Mouse (Mus musculus) adrenal gland, adult 2 months (tissue): ENCODE results near the gene Bank1. TPM values are rescaled to one million over a fixed set of nuclear protein-coding genes. Genes with fewer than 3 reads are reported as not detected.
"Not testable (repeated sequence)": the region's sequence is repeated elsewhere in the genome, so short reads cannot be mapped to it uniquely, and the experiment has no call there.

Source experiments
- DNase-seq: peaks from one replicate; pipeline ENCODE4 v3.0.0; 2021
- long read RNA-seq: library from polyadenylated mRNA; stranded (forward); transcript quantifications from one replicate; pipeline ENCODE4 v2.0.0, GENCODE M21; 2021
- polyA plus RNA-seq: library from polyadenylated mRNA; depleted of rRNA; stranded (reverse); fragments of >200 nt; gene quantifications from 2 replicates; pipeline ENCODE4 v1.2.3, GENCODE M21; 2012; rRNA removed
- total RNA-seq, 2 experiments: library from RNA; stranded (reverse); gene quantifications; 2 replicates each; pipeline ENCODE4 v1.2.3; 2021

The Bank1 gene
- total RNA-seq = under 1 TPM; 0.78 to 0.93 TPM
- 0.06 and 0.09 TPM in 2 replicates for polyA plus RNA-seq
- long read RNA-seq = 0 reads

- DNase-seq = peak; percentile 41
These were observed at the start of gene Bank1 for GRCm38 (mm10) chr3:136325783-136326182. Gene Bank1, minus strand, starts transcription at chr3:136326066.

GRCm38 (mm10) chr3:136369916-136370315 is 44.0 kb upstream of the Bank1 start:
- no peak for DNase-seq

GRCm38 (mm10) chr3:136369466-136369865 is 43.6 kb upstream of the Bank1 start:
- no peak for DNase-seq

- no peak for DNase-seq
These were observed 42.7 kb upstream of the Bank1 start for GRCm38 (mm10) chr3:136368505-136368999.

DNA sequence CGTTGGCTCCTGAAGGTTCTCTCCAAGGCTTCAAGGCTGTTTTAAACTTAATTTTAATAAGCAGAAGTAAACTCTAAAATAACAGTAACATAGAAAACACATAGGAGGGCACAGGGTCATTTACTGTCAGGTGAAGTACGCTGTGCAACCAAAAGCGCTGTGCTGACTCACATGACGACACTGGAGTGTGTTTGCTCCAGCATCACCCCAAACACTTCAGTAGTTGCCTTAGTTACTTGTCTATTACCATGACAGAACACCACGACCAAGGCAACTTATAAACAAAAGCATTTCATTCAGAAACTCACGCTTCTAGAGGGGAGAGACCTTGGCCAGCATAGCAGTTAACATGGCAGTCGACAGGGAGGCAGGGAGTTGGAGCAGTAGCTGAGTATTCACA is 23.8 kb upstream of the Bank1 start:
- no peak for DNase-seq

- DNase-seq = no peak
These were observed 22.7 kb upstream of the Bank1 start for GRCm38 (mm10) chr3:136348611-136349010.

DNA sequence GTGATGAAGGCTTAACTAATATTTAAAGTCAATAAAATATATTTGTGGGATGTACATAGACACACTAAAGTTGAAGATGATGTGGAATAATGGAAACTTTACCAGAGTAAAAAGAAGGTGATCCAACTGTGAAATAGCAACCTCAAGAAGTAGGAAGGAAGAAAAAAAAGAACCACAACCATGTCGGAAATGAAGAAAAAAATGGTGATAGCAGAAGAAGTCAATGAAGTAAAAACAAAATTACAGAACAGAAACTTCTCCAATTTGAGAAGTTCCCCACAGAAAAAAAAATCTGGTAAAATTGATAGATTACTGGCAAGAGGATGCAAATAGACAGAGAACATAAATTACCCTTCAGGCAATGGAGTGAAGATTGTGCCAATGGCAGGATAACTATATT is 21.4 kb upstream of the Bank1 start:
- DNase-seq = no peak

- no peak for DNase-seq
These were observed 16.0 kb upstream of the Bank1 start for GRCm38 (mm10) chr3:136341911-136342310.

GRCm38 (mm10) chr3:136339896-136340295 is 14.0 kb upstream of the Bank1 start:
- no peak for DNase-seq

GRCm38 (mm10) chr3:136331135-136331534 is 5.3 kb upstream of the Bank1 start:
- DNase-seq = peak; percentile 5

GRCm38 (mm10) chr3:136330043-136330442 is 4.2 kb upstream of the Bank1 start:
- DNase-seq = no peak

GRCm38 (mm10) chr3:136329133-136329532 is 3.3 kb upstream of the Bank1 start:
- DNase-seq = no peak

- DNase-seq = not testable (repeated sequence)
These were observed 1.1 kb downstream of the Bank1 start for GRCm38 (mm10) chr3:136324716-136325115.

GRCm38 (mm10) chr3:136321936-136322335 is 3.9 kb downstream of the Bank1 start:
- no peak for DNase-seq

GRCm38 (mm10) chr3:136308487-136308886 is 17.4 kb downstream of the Bank1 start:
- no peak for DNase-seq

DNA sequence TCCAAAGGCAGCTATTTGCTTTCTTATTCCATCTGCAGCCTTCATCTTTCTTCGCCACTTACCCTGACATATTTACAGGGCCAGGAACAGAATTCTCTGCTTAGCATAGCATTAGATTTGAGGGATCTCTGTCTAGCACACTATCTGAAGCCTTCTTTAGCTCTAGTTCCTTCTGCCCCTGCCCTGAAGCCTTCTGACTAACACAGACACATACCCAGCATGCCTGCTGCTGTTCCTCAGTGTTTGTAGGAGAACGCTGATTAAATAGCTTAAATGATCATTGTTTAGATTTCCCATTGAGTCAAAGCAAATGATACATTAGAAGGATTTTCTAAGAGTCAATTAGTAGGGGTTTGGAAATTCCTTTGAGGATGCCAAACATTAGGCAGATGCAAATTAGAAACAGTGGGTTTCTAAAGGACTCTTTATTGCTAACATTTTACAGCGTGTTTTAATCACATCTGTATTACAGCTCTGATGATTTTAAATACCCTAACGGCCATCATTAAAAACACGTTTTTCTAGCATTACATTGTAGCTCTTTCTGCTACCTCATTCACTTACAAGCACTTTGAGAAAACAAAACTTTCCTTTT is 19.2 kb downstream of the Bank1 start:
- no peak for DNase-seq

- DNase-seq = no peak
These were observed 23.3 kb downstream of the Bank1 start for GRCm38 (mm10) chr3:136302541-136302940.

GRCm38 (mm10) chr3:136300810-136301209 is 25.1 kb downstream of the Bank1 start:
- not testable (repeated sequence) for DNase-seq

DNA sequence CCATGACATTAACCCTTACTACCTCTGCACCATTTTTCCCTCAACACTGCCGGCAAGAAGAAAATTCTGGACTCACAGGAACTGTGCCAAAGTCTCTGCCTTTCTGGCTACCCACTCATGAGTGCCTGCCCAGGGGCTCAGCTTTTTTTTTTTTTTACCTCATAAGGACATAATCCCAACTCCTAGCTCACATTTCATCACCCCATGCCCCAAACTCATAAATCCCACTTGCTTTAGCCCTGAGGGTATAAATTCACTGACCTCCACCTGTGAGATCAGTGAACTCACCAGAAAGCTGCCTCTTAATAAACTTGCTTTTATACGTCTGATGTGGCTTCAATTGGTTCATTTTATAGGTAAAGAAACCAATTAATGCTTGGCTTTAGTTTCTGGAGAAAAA is 28.5 kb downstream of the Bank1 start:
- DNase-seq = no peak

GRCm38 (mm10) chr3:136295250-136295649 is 30.6 kb downstream of the Bank1 start:
- DNase-seq = no peak

GRCm38 (mm10) chr3:136287883-136288282 is 38.0 kb downstream of the Bank1 start:
- DNase-seq = no peak

- DNase-seq = no peak
These were observed 60.8 kb downstream of the Bank1 start for GRCm38 (mm10) chr3:136264969-136265595.

DNA sequence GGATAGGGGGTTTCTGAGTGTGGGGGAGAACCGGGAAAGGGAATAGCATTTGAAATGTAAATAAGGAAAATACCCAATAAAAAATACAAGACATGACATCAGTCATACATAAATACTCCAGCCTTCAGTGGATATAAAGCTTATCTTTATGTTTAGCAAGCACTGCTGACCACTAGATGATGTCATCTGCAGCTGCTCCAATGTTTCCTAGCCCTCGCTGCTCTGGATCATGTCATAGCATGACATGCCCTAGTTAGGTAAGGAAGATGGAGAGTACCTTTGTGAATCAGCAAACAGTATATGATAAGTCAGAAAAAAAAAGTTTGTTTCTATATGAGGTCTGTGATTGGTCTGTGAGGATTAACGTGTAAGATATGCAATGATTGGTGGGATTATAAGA is 68.1 kb downstream of the Bank1 start:
- no peak for DNase-seq

DNA sequence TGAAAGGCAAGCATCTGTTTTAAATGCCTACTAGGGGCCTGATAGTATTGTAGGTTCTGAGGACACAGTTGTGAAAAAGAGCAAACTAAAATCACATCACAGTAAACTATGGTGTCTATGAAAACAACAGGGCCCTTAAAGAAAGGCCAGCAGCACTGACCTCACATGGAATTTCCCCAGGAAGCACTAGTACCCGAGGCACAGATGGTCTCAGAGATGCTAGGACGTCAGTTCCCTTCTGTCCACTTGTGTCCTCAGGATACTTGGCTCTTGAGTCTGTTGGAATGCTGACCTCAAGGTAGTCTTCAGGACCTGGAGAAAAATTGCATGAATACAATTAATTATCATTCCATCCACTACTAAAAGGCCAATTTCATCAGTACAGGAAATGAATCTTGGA is 71.2 kb downstream of the Bank1 start:
- DNase-seq = no peak
